Mouse (Mus musculus): ENCODE measurements around the gene Smg1. TPM values are rescaled to one million over a fixed set of nuclear protein-coding genes. Genes with fewer than 3 reads are reported as not detected.
"Not testable (repeated sequence)": the region's sequence is repeated elsewhere in the genome, so short reads cannot be mapped to it uniquely, and the experiment has no call there.

Smg1 gene
- polyA plus RNA-seq, 1 experiment: 43.7 TPM

DNA sequence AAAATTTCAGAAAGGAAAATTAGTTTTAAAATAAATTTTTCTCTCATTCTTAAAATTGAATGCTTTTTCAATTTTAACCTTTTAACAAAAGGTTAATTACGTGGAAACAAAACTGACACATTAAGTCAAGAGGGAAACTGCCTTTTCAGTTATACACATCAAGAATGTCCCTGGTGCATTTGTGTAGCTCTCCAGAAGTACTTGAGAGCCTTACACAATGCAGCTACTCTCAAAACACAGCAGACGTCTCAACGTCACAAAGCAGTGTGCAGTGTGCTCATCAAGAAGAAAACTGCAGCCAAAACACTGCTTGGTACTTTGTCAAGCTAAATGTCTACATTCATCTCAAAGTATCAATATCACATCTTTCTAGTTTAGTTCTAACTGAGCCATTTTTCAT, 63.7 kb downstream of the Smg1 start:
- Histone ChIP-seq H3K4me1 (ENCODE audit: control insufficient read depth, insufficient read depth, low read length) (no peaks in the 10 kb centered on the region), H3K4me3 (ENCODE audit: control insufficient read depth, low read depth, low read length) (no peak overlapping the region), H3K27ac (ENCODE audit: control insufficient read depth, insufficient read depth, low read depth, low read length) (no peak overlapping the region), H3K36me3 (ENCODE audit: control insufficient read depth, insufficient read depth, low read length) (peaks cover 3% of the 10 kb centered on the region), H3K27me3 (ENCODE audit: control insufficient read depth, insufficient read depth, low read length) (no peaks in the 10 kb centered on the region)
- TF ChIP-seq CTCF (IDR thresholded peaks at IDR 0.05; ENCODE audit: control insufficient read depth, insufficient read depth, insufficient replicate concordance, low read depth, low read length) (no peak), POLR2A (IDR thresholded peaks at IDR 0.05; ENCODE audit: control insufficient read depth, low read depth, low read length) (no peak)

DNA sequence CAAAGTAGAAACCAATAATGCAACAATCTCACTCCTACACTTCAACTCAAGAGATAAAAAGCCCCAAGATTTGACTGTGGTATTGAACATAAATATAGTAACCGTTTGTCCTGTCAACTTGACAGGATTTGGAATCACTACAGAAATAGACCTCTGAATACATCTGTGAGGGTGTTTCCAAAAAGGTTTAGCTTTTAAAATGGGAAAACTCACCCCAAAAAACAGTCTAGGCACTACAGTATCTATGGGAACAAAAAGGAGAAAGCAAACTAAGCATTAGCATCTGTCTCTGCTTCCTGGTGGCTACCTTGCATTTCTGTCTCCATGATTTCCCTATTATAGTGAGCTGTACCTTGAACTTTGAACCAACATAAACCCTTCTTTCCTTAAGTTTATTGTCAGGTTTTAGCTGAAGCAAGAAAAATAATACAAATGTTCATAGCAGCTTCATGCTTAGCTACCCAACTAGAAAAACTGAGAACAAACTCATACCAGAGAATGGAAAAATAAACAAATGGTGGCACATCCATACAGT, 67.6 kb downstream of the Smg1 start:
- TF ChIP-seq POLR2A (IDR thresholded peaks at IDR 0.05; ENCODE audit: control insufficient read depth, low read depth, low read length) (no peak), CTCF (IDR thresholded peaks at IDR 0.05; ENCODE audit: control insufficient read depth, insufficient read depth, insufficient replicate concordance, low read depth, low read length) (no peak)
- H3K4me1 ChIP-seq (ENCODE audit: control insufficient read depth, insufficient read depth, low read length): no peaks in the 10 kb centered on the region
- H3K27me3 ChIP-seq (ENCODE audit: control insufficient read depth, insufficient read depth, low read length): no peaks in the 10 kb centered on the region
- no peak overlapping the region for H3K4me3 ChIP-seq (ENCODE audit: control insufficient read depth, low read depth, low read length)
- no peak overlapping the region for H3K27ac ChIP-seq (ENCODE audit: control insufficient read depth, insufficient read depth, low read depth, low read length)
- H3K36me3 ChIP-seq (ENCODE audit: control insufficient read depth, insufficient read depth, low read length): peaks cover 4% of the 10 kb centered on the region

DNA sequence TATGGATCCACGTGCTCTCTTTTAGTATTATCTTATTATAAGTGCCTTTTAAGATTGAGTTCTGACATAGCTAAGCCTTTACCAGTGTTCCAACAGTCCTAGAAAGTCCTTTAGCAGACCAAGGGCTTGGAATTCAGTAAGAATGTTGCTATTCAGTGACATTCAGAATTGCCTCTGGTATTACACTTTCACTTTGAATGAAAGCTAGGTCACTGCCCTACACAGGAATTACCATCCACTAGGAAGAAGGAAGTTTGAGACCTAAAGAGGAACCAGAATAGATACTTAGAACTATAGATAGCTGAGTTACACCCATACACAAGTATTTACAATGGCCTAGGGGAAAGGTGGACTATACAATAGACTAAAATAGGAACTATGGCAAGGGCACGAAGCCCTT, 73.3 kb downstream of the Smg1 start:
- not testable (repeated sequence) for H3K36me3 ChIP-seq (ENCODE audit: control insufficient read depth, insufficient read depth, low read length); H3K4me3 ChIP-seq (ENCODE audit: control insufficient read depth, low read depth, low read length); H3K27me3 ChIP-seq (ENCODE audit: control insufficient read depth, insufficient read depth, low read length); H3K27ac ChIP-seq (ENCODE audit: control insufficient read depth, insufficient read depth, low read depth, low read length); H3K4me1 ChIP-seq (ENCODE audit: control insufficient read depth, insufficient read depth, low read length)

DNA sequence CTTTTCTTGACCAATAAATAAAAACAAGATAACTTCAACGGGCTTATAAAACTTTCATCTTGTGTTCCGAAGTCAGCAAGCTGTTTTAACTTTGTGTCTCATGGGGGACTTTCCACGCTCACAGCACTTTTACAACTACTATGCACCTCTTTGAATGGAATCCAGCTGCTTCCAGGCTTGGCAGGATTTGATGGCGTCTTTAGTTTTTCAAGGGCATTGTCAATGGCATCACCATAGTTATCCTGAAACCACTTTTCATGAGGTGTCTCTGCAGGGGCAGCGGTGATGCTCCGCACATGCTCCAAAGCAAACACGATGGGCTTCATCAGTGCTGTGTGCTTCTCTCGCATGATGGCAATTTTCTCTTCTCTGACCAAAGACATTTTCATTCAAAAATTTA, 80.5 kb downstream of the Smg1 start:
- H3K36me3 ChIP-seq (ENCODE audit: control insufficient read depth, insufficient read depth, low read length): no peaks in the 10 kb centered on the region
- no peaks in the 10 kb centered on the region for H3K27me3 ChIP-seq (ENCODE audit: control insufficient read depth, insufficient read depth, low read length)
- no peak overlapping the region for H3K4me3 ChIP-seq (ENCODE audit: control insufficient read depth, low read depth, low read length)
- TF ChIP-seq POLR2A (IDR thresholded peaks at IDR 0.05; ENCODE audit: control insufficient read depth, low read depth, low read length) (no peak), CTCF (IDR thresholded peaks at IDR 0.05; ENCODE audit: control insufficient read depth, insufficient read depth, insufficient replicate concordance, low read depth, low read length) (no peak)
- H3K4me1 ChIP-seq (ENCODE audit: control insufficient read depth, insufficient read depth, low read length): no peaks in the 10 kb centered on the region
- H3K27ac ChIP-seq (ENCODE audit: control insufficient read depth, insufficient read depth, low read depth, low read length): no peak overlapping the region

DNA sequence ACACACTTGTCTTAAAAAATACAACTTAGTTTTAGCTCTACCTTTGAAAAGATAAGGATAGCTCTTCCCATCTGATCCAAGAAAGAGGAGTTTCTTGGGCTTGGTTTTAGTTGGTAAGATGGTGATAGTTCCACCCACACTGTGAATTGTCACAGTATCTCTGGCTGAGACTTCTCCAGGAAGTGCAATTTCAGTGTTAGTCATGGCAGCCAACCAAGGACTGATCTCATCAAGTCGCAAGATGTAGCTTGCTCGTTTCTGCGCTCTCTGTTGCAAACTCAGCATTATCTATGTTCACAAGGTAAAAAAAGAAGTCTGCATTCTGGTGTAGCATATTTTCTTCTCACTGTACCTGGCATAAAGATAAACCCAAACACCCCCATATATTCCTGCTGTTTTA, 83.3 kb downstream of the Smg1 start:
- TF ChIP-seq CTCF (IDR thresholded peaks at IDR 0.05; ENCODE audit: control insufficient read depth, insufficient read depth, insufficient replicate concordance, low read depth, low read length): no peak
- no peak overlapping the region for H3K4me3 ChIP-seq (ENCODE audit: control insufficient read depth, low read depth, low read length)
- H3K4me1 ChIP-seq (ENCODE audit: control insufficient read depth, insufficient read depth, low read length): no peaks in the 10 kb centered on the region
- H3K27ac ChIP-seq (ENCODE audit: control insufficient read depth, insufficient read depth, low read depth, low read length): no peak overlapping the region
- peaks cover 2% of the 10 kb centered on the region for H3K36me3 ChIP-seq (ENCODE audit: control insufficient read depth, insufficient read depth, low read length)
- H3K27me3 ChIP-seq (ENCODE audit: control insufficient read depth, insufficient read depth, low read length): no peaks in the 10 kb centered on the region

DNA sequence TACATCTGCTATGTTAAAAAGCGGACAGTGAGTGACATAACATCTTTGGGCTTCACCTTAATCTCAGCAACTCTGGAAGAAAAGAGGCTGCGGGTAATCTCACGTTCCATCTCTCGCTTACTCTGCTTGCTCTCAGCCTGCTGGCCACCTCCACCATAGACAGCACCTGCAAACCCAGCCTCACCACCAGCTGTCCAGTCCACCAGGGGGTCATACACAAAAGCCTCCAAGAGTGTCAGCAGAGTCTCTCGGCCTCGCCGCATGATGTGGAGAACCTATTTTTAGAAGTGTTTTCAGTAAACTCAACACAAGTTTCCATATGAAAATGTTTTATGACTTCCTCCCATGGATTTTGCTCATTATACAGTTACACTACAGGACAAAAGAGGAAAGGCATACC, 87.0 kb downstream of the Smg1 start:
- TF ChIP-seq CTCF (IDR thresholded peaks at IDR 0.05; ENCODE audit: control insufficient read depth, insufficient read depth, insufficient replicate concordance, low read depth, low read length): no peak
- no peak for TF ChIP-seq POLR2A (IDR thresholded peaks at IDR 0.05; ENCODE audit: control insufficient read depth, low read depth, low read length)
- H3K4me3 ChIP-seq (ENCODE audit: control insufficient read depth, low read depth, low read length): no peak overlapping the region
- no peaks in the 10 kb centered on the region for H3K4me1 ChIP-seq (ENCODE audit: control insufficient read depth, insufficient read depth, low read length)
- peaks cover 5% of the 10 kb centered on the region for H3K36me3 ChIP-seq (ENCODE audit: control insufficient read depth, insufficient read depth, low read length)
- no peaks in the 10 kb centered on the region for H3K27me3 ChIP-seq (ENCODE audit: control insufficient read depth, insufficient read depth, low read length)
- no peak overlapping the region for H3K27ac ChIP-seq (ENCODE audit: control insufficient read depth, insufficient read depth, low read depth, low read length)

DNA sequence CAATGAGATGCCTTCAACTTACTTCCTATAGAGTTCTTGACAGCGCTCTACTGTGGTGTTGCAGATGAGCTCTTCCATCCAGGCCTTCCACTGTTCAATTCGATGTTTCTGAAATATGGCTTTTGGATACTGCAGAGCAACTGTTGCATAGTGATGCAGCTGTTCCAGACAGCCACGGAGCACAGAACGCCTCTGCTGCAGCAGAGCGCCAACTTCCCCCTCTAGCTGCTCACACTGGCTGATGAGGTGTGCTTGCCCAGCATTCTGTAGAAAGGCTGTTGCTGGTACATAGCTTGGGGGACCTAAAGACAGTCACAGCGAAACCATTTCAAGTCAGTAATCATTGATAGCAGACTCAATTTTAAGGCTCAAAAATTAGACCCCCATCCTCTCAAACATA, 89.3 kb downstream of the Smg1 start:
- peaks cover 5% of the 10 kb centered on the region for H3K36me3 ChIP-seq (ENCODE audit: control insufficient read depth, insufficient read depth, low read length)
- no peaks in the 10 kb centered on the region for H3K27me3 ChIP-seq (ENCODE audit: control insufficient read depth, insufficient read depth, low read length)
- TF ChIP-seq CTCF (IDR thresholded peaks at IDR 0.05; ENCODE audit: control insufficient read depth, insufficient read depth, insufficient replicate concordance, low read depth, low read length) (no peak), POLR2A (IDR thresholded peaks at IDR 0.05; ENCODE audit: control insufficient read depth, low read depth, low read length) (no peak)
- H3K4me3 ChIP-seq (ENCODE audit: control insufficient read depth, low read depth, low read length): no peak overlapping the region
- H3K27ac ChIP-seq (ENCODE audit: control insufficient read depth, insufficient read depth, low read depth, low read length): no peak overlapping the region
- H3K4me1 ChIP-seq (ENCODE audit: control insufficient read depth, insufficient read depth, low read length): no peaks in the 10 kb centered on the region

DNA sequence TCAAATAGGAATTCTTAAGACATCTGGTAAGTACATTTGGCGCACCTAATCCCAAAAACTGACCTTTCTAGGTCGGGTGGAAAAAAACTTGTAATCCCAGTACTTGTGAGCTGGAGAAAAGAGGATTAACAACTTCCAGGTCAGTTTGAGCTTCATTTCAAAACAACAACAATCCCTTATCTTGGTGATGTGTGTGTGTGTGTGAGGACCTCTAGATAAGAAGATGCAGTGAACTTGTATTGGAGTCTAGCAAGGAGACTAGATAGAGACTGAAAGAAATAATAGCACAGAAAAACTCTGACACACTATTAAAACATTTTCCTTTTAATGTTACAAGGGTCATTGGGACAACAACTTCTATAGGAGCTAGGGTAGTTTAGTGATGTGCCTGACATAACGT, 99.9 kb downstream of the Smg1 start:
- H3K27me3 ChIP-seq (ENCODE audit: control insufficient read depth, insufficient read depth, low read length): no peaks in the 10 kb centered on the region
- TF ChIP-seq POLR2A (IDR thresholded peaks at IDR 0.05; ENCODE audit: control insufficient read depth, low read depth, low read length) (no peak), CTCF (IDR thresholded peaks at IDR 0.05; ENCODE audit: control insufficient read depth, insufficient read depth, insufficient replicate concordance, low read depth, low read length) (no peak)
- H3K36me3 ChIP-seq (ENCODE audit: control insufficient read depth, insufficient read depth, low read length): peaks cover 5% of the 10 kb centered on the region; the same call in 1 of the 2 replicates
- no peak overlapping the region for H3K4me3 ChIP-seq (ENCODE audit: control insufficient read depth, low read depth, low read length)
- no peaks in the 10 kb centered on the region for H3K4me1 ChIP-seq (ENCODE audit: control insufficient read depth, insufficient read depth, low read length)
- no peak overlapping the region for H3K27ac ChIP-seq (ENCODE audit: control insufficient read depth, insufficient read depth, low read depth, low read length)

Data from testis, adult 2 months (tissue).